Mouse (Mus musculus) adrenal gland, adult 10 weeks (tissue): ENCODE results near the gene Zmat3. TPM values are rescaled to one million over a fixed set of nuclear protein-coding genes. Genes with fewer than 3 reads are reported as not detected.

Experiments
- polyA plus RNA-seq: library from polyadenylated mRNA; stranded (reverse); fragments of 350-450 nt; fragmentation: Illumina TruSeq; extraction: RNeasy Lipid Tissue Mini Kit (QIAGEN cat#74804); gene quantifications from one replicate; pipeline ENCODE4 v1.2.3, GENCODE M21; 2014; ENCODE audit warnings: low read depth, low replicate concordance

The Zmat3 gene
- polyA plus RNA-seq = 19.8 TPM

GRCm38 (mm10) chr3:32365546-32366245, at the start of gene Zmat3:
TSS of gene Zmat3 (minus strand) at chr3:32366014.

GRCm38 (mm10) chr3:32397461-32398174, 31.8 kb upstream of the Zmat3 start, which contains the start of gene Pik3ca:
TSS of gene Pik3ca (plus strand) at chr3:32397671.

Other genes starting within 250 kb of the Zmat3 start
- 125 TPM for gene Pik3ca, start 31.7 kb upstream of the Zmat3 start, polyA plus RNA-seq
- gene Kcnmb3, start 126.2 kb upstream of the Zmat3 start, polyA plus RNA-seq = not detected
- 135 TPM for gene Zfp639, start 144.2 kb upstream of the Zmat3 start, polyA plus RNA-seq
- gene Mfn1, start 163.5 kb upstream of the Zmat3 start, polyA plus RNA-seq = 294 TPM